Mouse (Mus musculus) gastrocnemius, adult 8-10 months (tissue): ENCODE measurements at regions not wholly inside any gene's neighbourhood (a gene's known extent, or its start where the extent isn't known, plus 50 kb on each side); places are given as distances from the start of the nearest gene placed in this dataset.

ENCODE experiments used
- DNase-seq, 2 experiments: peaks; one replicate each; pipeline ENCODE4 v3.0.0; 2022; ENCODE audit warnings: low spot score in 2 of 2

- no peak for DNase-seq
Observed at GRCm38 (mm10) chr2:67107274-67107673, 306.3 kb upstream of the Gm21830 start.

GRCm38 (mm10) chr2:67089418-67089817 is 304.7 kb upstream of the Scn7a start:
- peak in 1 of 2 experiments; percentile 3 for DNase-seq

DNA sequence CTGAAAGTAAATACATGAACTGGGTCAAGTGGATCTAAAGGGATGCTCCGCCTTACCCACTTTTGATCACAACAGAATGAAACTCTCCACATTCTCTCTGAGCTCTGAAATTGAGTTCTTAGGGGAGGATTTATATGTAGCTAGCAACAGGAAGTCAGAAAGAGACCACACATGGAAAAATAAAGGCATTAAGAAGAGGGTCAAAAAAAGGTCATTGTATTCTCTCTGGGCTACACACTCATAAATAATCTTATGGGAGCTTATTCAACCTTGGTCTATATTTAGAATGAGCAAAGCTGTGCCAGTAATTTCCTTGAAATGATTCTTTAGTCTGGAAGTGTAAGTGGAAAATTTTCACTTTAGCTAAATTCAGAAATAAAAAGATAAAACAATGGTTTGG is 284.2 kb upstream of the Scn7a start:
- no peak for DNase-seq
